Mouse (Mus musculus): ENCODE data around the gene Fpr3. TPM values are rescaled to one million over a fixed set of nuclear protein-coding genes. Genes with fewer than 3 reads are reported as not detected.

Fpr3 gene
- polyA plus RNA-seq, 1 experiment from 2014 or later: not detected

GRCm38 (mm10) chr17:17845187-17846027, 42.2 kb upstream of the Fpr3 start:
- no peaks in the 10 kb centered on the region for H3K9me3 ChIP-seq (ENCODE audit: low read depth, low read length)
- no peaks in the 10 kb centered on the region for H3K27me3 ChIP-seq (ENCODE audit: insufficient read depth, low read length)
- ATAC-seq (ENCODE audit: insufficient read depth) (no peak), DNase-seq (no peak)
- TF ChIP-seq CTCF (IDR thresholded peaks at IDR 0.05; ENCODE audit: low read depth): peak; percentile 23; the same call in 1 of the 2 replicates
- no peaks in the 10 kb centered on the region for H3K4me1 ChIP-seq (ENCODE audit: insufficient read depth)
- no peak overlapping the region for H3K27ac ChIP-seq (ENCODE audit: low read depth)
- 71% methylated on average over 10 of the region's 10 CpGs for WGBS
- no peak overlapping the region for H3K4me3 ChIP-seq (ENCODE audit: low read depth, low read length)
- H3K36me3 ChIP-seq (ENCODE audit: insufficient read depth): peaks cover 29% of the 10 kb centered on the region
- H3K9ac ChIP-seq: no peak overlapping the region
- H3K4me2 ChIP-seq: no peak overlapping the region

DNA sequence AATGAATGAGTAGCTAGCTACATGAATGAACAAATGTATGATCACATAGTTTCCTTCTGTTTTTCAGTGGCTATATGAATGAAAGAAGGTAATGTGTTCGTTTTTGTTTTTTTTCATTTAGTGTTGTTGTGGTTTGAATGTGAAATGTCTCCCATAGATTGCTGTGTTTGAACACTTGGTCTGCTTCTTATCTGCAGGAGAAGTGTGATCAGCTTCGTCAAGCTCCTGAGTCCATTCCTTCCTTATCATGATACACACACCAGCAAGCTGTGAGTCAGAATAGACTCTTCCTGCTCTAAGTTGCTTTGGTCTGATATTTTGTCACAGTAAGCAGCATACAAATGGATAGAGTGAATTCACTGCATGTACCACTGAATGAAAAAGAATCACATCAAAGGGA, 38.7 kb upstream of the Fpr3 start:
- no peak for ATAC-seq (ENCODE audit: insufficient read depth)
- Histone ChIP-seq H3K9me3 (ENCODE audit: low read depth, low read length) (no peaks in the 10 kb centered on the region), H3K9ac (no peak overlapping the region), H3K4me2 (no peak overlapping the region), H3K4me1 (ENCODE audit: insufficient read depth) (no peaks in the 10 kb centered on the region), H3K27me3 (ENCODE audit: insufficient read depth, low read length) (no peaks in the 10 kb centered on the region), H3K27ac (ENCODE audit: low read depth) (no peak overlapping the region), H3K36me3 (ENCODE audit: insufficient read depth) (peaks cover 21% of the 10 kb centered on the region; the same call in 1 of the 2 replicates), H3K4me3 (ENCODE audit: low read depth, low read length) (no peak overlapping the region)
- WGBS: 71% methylated on average over 2 of the region's 2 CpGs
- TF ChIP-seq CTCF (IDR thresholded peaks at IDR 0.05; ENCODE audit: low read depth): no peak
- no peak for DNase-seq

- H3K36me3 ChIP-seq (ENCODE audit: insufficient read depth): peaks cover 21% of the 10 kb centered on the region; the same call in 1 of the 2 replicates
- no peaks in the 10 kb centered on the region for H3K27me3 ChIP-seq (ENCODE audit: insufficient read depth, low read length)
- no peak overlapping the region for H3K4me3 ChIP-seq (ENCODE audit: low read depth, low read length)
- no peaks in the 10 kb centered on the region for H3K9me3 ChIP-seq (ENCODE audit: low read depth, low read length)
- peak; percentile 30; the same call in 1 of the 2 replicates for ATAC-seq (ENCODE audit: insufficient read depth)
- 24% methylated on average over 55 of the region's 55 CpGs for WGBS
- no peak for DNase-seq
- H3K27ac ChIP-seq (ENCODE audit: low read depth): no peak overlapping the region
- H3K4me2 ChIP-seq: no peak overlapping the region
- no peak overlapping the region for H3K9ac ChIP-seq
- H3K4me1 ChIP-seq (ENCODE audit: insufficient read depth): no peaks in the 10 kb centered on the region
- no peak for TF ChIP-seq CTCF (IDR thresholded peaks at IDR 0.05; ENCODE audit: low read depth)
Observed at GRCm38 (mm10) chr17:17849906-17850712, 37.5 kb upstream of the Fpr3 start.

DNA sequence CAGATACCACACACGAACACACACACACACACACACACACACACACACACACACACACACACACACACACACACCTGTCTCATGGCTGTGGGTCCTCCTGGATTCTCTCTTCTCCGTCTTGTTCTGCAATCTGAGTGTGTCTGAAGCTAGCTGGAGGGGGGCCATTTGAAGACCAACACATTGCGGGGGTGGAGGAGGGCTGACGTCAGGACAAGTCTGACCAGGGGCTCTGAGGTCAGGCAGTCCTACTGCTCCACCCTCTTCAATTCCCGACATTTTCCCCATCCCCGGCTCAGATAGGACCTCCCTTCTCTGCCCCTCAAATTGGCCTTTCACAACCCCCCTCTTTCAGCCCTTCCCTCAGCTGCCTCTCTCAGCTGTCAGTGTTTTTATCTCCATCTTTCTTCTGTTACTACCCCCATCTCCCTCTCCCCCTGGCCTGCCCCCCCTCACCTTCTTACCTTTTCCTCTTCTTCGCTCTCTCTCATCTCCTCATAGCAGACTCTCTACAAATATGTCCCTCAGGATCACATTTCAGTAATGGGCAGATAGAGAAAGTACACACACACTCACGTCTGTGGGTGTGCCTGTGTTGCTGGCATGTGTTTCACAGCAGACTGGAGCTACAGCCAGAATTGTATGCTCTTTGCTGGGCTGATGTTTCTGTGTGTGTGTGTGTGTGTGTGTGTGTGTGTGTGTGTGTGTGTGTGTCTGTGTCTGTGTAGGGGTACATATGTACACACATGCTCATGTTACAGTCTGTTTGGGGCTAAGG, 32.4 kb upstream of the Fpr3 start, which contains the start of gene Has1:
TSS of gene Has1 (minus strand) at position 142 of the 775 bp plus-strand sequence.
- no peak within 1 kb of the TSS for H3K27ac ChIP-seq (ENCODE audit: low read depth)
- DNase-seq: no peak
- H3K27me3 ChIP-seq (ENCODE audit: insufficient read depth, low read length): no peaks in the 10 kb centered on the region
- no peaks in the 10 kb centered on the region for H3K9me3 ChIP-seq (ENCODE audit: low read depth, low read length)
- no peak within 1 kb of the TSS for H3K9ac ChIP-seq
- TF ChIP-seq CTCF (IDR thresholded peaks at IDR 0.05; ENCODE audit: low read depth): no peak
- no peaks in the 10 kb centered on the region for H3K4me1 ChIP-seq (ENCODE audit: insufficient read depth)
- no peak; the same call in 1 of the 2 replicates for ATAC-seq (ENCODE audit: insufficient read depth)
- 23% methylated on average over 8 of the region's 8 CpGs for WGBS
- 0 out of 2 replicates have a peak, but pooled peaks cover 7% of the 10 kb centered on the region for H3K36me3 ChIP-seq (ENCODE audit: insufficient read depth)
- no peak within 1 kb of the TSS for H3K4me2 ChIP-seq
- H3K4me3 ChIP-seq (ENCODE audit: low read depth, low read length): no peak within 1 kb of the TSS

DNA sequence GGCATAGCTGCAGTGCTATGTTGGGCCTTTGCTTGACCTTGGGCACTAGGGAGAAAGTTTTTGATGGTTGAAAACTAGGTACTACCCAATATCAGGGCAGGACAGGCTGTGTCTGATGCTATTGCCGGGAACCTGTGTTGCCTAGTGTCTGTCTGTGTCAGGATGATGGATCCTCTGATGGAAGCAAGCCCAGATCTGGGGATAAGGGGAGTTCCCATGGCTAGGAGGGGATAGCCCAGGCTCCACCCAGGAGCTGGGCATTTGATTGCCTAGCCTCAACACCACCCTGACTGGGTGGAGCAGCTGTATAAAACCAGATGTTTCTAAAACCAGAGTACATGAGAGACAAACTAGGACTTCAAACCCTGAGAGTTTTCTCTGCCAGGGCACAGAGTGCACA, 31.0 kb upstream of the Fpr3 start:
- WGBS: 35% methylated on average over 1 of the region's 1 CpGs
- Histone ChIP-seq H3K27ac (ENCODE audit: low read depth) (no peak overlapping the region), H3K27me3 (ENCODE audit: insufficient read depth, low read length) (no peaks in the 10 kb centered on the region), H3K36me3 (ENCODE audit: insufficient read depth) (0 out of 2 replicates have a peak, but pooled peaks cover 4% of the 10 kb centered on the region), H3K4me1 (ENCODE audit: insufficient read depth) (no peaks in the 10 kb centered on the region), H3K9ac (no peak overlapping the region), H3K4me3 (ENCODE audit: low read depth, low read length) (no peak overlapping the region), H3K9me3 (ENCODE audit: low read depth, low read length) (no peaks in the 10 kb centered on the region), H3K4me2 (no peak overlapping the region)
- TF ChIP-seq CTCF (IDR thresholded peaks at IDR 0.05; ENCODE audit: low read depth): no peak
- no peak for ATAC-seq (ENCODE audit: insufficient read depth)
- no peak for DNase-seq

DNA sequence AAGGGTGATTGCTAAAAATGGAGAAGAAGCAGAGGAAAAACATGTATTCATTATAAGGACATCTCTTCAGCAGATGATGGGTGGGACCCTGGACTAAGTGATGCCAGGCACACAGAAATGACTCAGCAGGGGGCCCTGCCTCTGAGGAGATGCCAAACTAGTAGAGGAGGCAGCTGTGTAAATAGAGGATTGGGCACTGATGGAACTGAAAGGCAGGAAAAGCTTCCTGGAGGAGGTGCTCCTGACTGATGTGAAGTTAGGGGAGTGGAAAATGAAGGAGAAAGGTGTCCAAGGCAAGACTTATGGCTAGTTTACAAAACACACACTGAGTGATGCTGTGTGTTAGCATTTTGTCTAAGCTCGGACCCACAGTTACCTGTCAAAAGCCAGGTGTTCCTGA, 30.2 kb upstream of the Fpr3 start:
- H3K9ac ChIP-seq: no peak overlapping the region
- no peaks in the 10 kb centered on the region for H3K4me1 ChIP-seq (ENCODE audit: insufficient read depth)
- no peaks in the 10 kb centered on the region for H3K9me3 ChIP-seq (ENCODE audit: low read depth, low read length)
- ATAC-seq (ENCODE audit: insufficient read depth) (no peak), DNase-seq (no peak)
- no peak for TF ChIP-seq CTCF (IDR thresholded peaks at IDR 0.05; ENCODE audit: low read depth)
- H3K4me3 ChIP-seq (ENCODE audit: low read depth, low read length): no peak overlapping the region
- 56% methylated on average over 1 of the region's 1 CpGs for WGBS
- H3K27ac ChIP-seq (ENCODE audit: low read depth): no peak overlapping the region
- no peaks in the 10 kb centered on the region for H3K27me3 ChIP-seq (ENCODE audit: insufficient read depth, low read length)
- no peak overlapping the region for H3K4me2 ChIP-seq
- no peaks in the 10 kb centered on the region for H3K36me3 ChIP-seq (ENCODE audit: insufficient read depth)
